ENCODE assay signal across 9 mouse cellular contexts in the genomic region with DNA sequence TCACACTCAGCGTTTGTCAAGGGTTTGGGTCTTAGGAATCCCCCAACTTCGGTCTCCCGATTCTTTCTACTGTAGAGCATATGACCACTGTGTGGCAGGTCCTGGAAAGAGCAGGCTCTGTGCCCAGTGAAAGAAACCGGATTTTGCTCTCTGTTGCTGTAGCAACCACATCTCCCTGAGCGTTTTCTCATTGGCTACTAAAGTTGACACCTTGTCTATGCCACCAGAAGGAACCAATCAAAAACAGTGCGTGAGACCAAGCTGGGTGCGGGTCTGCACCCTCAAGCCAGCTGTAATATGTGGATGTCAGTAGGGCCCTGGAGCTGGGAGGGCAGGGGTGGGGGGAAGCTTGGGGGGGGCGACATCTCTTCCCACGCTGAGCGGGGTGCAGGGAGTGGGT. TPM values are rescaled to one million over a fixed set of nuclear protein-coding genes. Genes with fewer than 3 reads are reported as not detected.
A peak's percentile ranks its signal among the peaks of the same experiment; 100 is the strongest.
DNase-seq lines count a peak whose midpoint lies in the region; ATAC-seq lines count a peak whose summit lies in the region.
"Had no signal": no experiment of that assay in that cellular context is flagged by ENCODE, and none has a peak within 500 bp of the region (broad histone marks: within the 10 kb centered on the region; RNA-seq: fewer than 3 reads in every experiment).

No protein-coding gene starts in this region.

- no peak overlapping the region for H3K9ac ChIP-seq in forebrain, embryonic 16.5 days (replicated peaks; ENCODE audit: low read depth, low read length)
- H3K9ac ChIP-seq: heart, embryonic 15.5 days had no signal

- ATAC-seq in cerebellum, adult (ENCODE audit: insufficient number of reproducible peaks, low FRiP score, low TSS enrichment): no peak
- peak; percentile 94 for ATAC-seq in forebrain, embryonic 16.5 days
- no peak for ATAC-seq in megakaryocyte, adult 5-6 weeks (ENCODE audit: poor library complexity, severe bottlenecking)
- no peak for ATAC-seq in CD4-positive, CD25-positive, alpha-beta regulatory T cell, adult 4 months

- 33% methylated on average over 10 of the region's 10 CpGs for WGBS in forebrain, embryonic 16.5 days

- no peaks in the 10 kb centered on the region for H3K27me3 ChIP-seq in forebrain, embryonic 16.5 days (replicated peaks; ENCODE audit: control insufficient read depth, insufficient read depth, low read length)
- H3K27me3 ChIP-seq: heart, embryonic 15.5 days had no signal

- H3K4me2 ChIP-seq in forebrain, embryonic 16.5 days (ENCODE audit: low read length): peak overlapping the region; percentile 15
- H3K4me2 ChIP-seq: heart, embryonic 15.5 days had no signal

- no peak overlapping the region for H3K4me3 ChIP-seq in forebrain, embryonic 16.5 days (replicated peaks; ENCODE audit: low read length)
- H3K4me3 ChIP-seq: heart, embryonic 15.5 days had no signal

- peak overlapping the region; percentile 41 for H3K27ac ChIP-seq in forebrain, embryonic 16.5 days (ENCODE audit: low read length)
- H3K27ac ChIP-seq: heart, embryonic 15.5 days had no signal

- H3K9me3 ChIP-seq in forebrain, embryonic 16.5 days (ENCODE audit: control insufficient read depth, low read length): no peaks in the 10 kb centered on the region
- H3K9me3 ChIP-seq: heart, embryonic 15.5 days had no signal

- DNase-seq in cerebellum, postnatal 10 days: peak; percentile 66 to 70
- DNase-seq in ES-CJ7 (ENCODE audit: low read depth, low spot score): peak; percentile 63
- peak; percentile 51 for DNase-seq in mesoderm, embryonic 11.5 days (ENCODE audit: low read depth, low spot score)
- DNase-seq in layer of hippocampus, adult 11-12 months (ENCODE audit: low spot score): no peak

- H3K4me1 ChIP-seq in forebrain, embryonic 16.5 days (replicated peaks; ENCODE audit: control insufficient read depth, insufficient read depth, low read length): peaks cover 7% of the 10 kb centered on the region

- no peaks in the 10 kb centered on the region for H3K36me3 ChIP-seq in forebrain, embryonic 16.5 days (ENCODE audit: control insufficient read depth, insufficient read depth)
- H3K36me3 ChIP-seq: heart, embryonic 15.5 days had no signal

RNA-seq across cellular contexts. Expression of gene Ddit4, which starts 20.6 kb away (rescaled TPM):
- polyA plus RNA-seq in forebrain, embryonic 16.5 days (2015; fragmentation: Nextera tagmentation; extraction: Ambion mirVana): 75.5 and 79.6 TPM in 2 replicates
- total RNA-seq in megakaryocyte, adult 5-6 weeks (2015): 2.2 and 2.4 TPM in 2 replicates
- total RNA-seq in megakaryocyte, adult 5-6 weeks (2017): 0.94 and 1.2 TPM in 2 replicates
- polyA plus RNA-seq in CD4-positive, CD25-positive, alpha-beta regulatory T cell, adult 4 months (2017; shearing (Covaris generic)): 10 to 100 TPM; 16.6 to 32.8 TPM

RNA-seq across cellular contexts. Expression of gene Dnajb12, which starts 51.6 kb away (rescaled TPM):
- polyA plus RNA-seq in forebrain, embryonic 16.5 days (2015; fragmentation: Nextera tagmentation; extraction: Ambion mirVana): 18.5 and 21.2 TPM in 2 replicates
- total RNA-seq in megakaryocyte, adult 5-6 weeks (2015): 21.9 and 26.0 TPM in 2 replicates
- total RNA-seq in megakaryocyte, adult 5-6 weeks (2017): 17.3 and 18.5 TPM in 2 replicates
- 10 to 100 TPM; 19.1 to 25.2 TPM for polyA plus RNA-seq in CD4-positive, CD25-positive, alpha-beta regulatory T cell, adult 4 months (2017; shearing (Covaris generic))
